Mouse (Mus musculus) liver, embryonic 11.5 days (tissue): ENCODE measurements around the gene Gm960. TPM values are rescaled to one million over a fixed set of nuclear protein-coding genes. Genes with fewer than 3 reads are reported as not detected.

Source experiments
- ATAC-seq: fragments of 200-750 bp; cut with Nextera tagmentation; replicated peaks from 2 replicates; pipeline ENCODE4 v1.8.0; 2017; ENCODE audit warnings: moderate number of reproducible peaks, mild to moderate bottlenecking, moderate TSS enrichment, moderate library complexity; ENCODE audit not compliant: low FRiP score
- DNase-seq: peaks from one replicate; pipeline ENCODE4 v3.0.0-alpha.2; 2017; ENCODE audit warnings: low spot score
- H3K27ac ChIP-seq: fragments of 300-500 bp; sonication (generic); 2 replicates; pipeline ENCODE4 v1.5.1; 2014; ENCODE audit warnings: mild to moderate bottlenecking, low read depth, low read length, control low read depth
- H3K27me3 ChIP-seq: fragments of 300-500 bp; sonication (generic); replicated peaks from 2 replicates; pipeline ENCODE4 v1.6.1; 2014; ENCODE audit warnings: low read length, mixed read lengths; ENCODE audit not compliant: control insufficient read depth, insufficient read depth
- H3K36me3 ChIP-seq: fragments of 300-500 bp; sonication (generic); 2 replicates; pipeline ENCODE4 v1.6.1; 2014; ENCODE audit warnings: mild to moderate bottlenecking, low read length, moderate library complexity, mixed read lengths; ENCODE audit not compliant: control insufficient read depth, insufficient read depth
- H3K4me1 ChIP-seq: fragments of 300-500 bp; sonication (generic); replicated peaks from 2 replicates; pipeline ENCODE4 v1.6.1; 2014; ENCODE audit warnings: low read length, mixed read lengths; ENCODE audit not compliant: control insufficient read depth, insufficient read depth
- H3K4me2 ChIP-seq: fragments of 300-500 bp; sonication (generic); 2 replicates; pipeline ENCODE4 v1.6.1; 2014; ENCODE audit warnings: mild to moderate bottlenecking, control low read depth, moderate library complexity
- H3K4me3 ChIP-seq: fragments of 300-500 bp; sonication (generic); 2 replicates; pipeline ENCODE4 v1.5.1; 2014; ENCODE audit warnings: low read depth, low read length, control low read depth
- H3K9ac ChIP-seq: fragments of 300-500 bp; sonication (generic); 2 replicates; pipeline ENCODE4 v1.6.1; 2014; ENCODE audit warnings: low read depth, low read length, control low read depth
- H3K9me3 ChIP-seq: fragments of 300-500 bp; sonication (generic); 2 replicates; pipeline ENCODE4 v1.6.1; 2016; ENCODE audit warnings: low read length, inconsistent platforms, mixed read lengths; ENCODE audit not compliant: control insufficient read depth
- WGBS: fragments of 180-500 bp; shearing (Covaris S2); extraction: QIAGEN DNeasy Blood & Tissue Kit; methylation state at CpG from one replicate; pipeline ENCODE4 v1.1.7; 2014; 5-methylcytosine and 5-hydroxymethylcytosine counted together
- polyA plus RNA-seq: library from polyadenylated mRNA; unstranded; fragments of >200 nt; fragmentation: Nextera tagmentation; extraction: Ambion mirVana; gene quantifications from 2 replicates; pipeline ENCODE4 v1.2.1, GENCODE M21; 2014

The Gm960 gene
- polyA plus RNA-seq, 1 experiment from 2014 or later = 2.0 TPM

DNA sequence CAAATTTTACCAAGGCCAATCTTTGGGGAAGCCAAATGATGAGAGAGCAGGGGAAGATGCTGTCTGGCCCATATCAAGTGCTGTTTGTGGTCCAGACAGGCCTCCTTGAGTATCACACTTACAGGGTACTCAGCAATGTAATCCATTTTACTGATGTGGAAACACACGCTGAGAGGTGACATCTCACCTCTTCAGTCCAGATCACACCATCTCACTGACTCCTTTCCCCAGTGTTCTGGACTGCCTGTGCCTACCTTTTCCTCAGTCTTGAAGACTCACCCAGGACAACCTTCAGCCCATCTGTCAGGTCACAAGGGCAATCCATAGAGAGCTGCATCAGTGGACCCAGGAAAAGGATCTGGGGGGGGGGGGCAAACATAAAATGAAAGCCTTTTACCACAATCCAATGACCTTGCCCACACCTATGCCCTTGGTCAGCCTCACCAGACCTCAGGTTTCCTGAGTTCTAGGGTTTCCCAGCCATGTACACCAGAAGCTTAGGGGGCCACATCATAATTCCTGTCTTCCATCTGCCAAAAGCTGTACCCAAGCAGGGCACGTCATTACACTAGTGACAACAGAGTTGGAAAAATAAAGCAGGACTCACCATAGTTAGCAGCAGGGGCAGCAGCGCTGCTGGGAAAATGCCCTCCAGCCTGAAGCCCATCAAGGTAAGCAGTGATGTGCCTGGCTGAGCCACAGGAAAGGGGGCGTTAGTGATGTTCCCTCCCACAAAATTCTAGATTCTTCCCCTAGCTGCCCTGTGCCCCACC lies 73.9 kb downstream of the Gm960 start:
- Histone ChIP-seq H3K27ac (peak overlapping the region; percentile 87; the same call in 1 of the 2 replicates), H3K4me1 (peaks cover 17% of the 10 kb centered on the region), H3K9ac (peak overlapping the region; percentile 96), H3K4me2 (peak overlapping the region; percentile 94), H3K36me3 (peaks cover 15% of the 10 kb centered on the region; the same call in 1 of the 2 replicates), H3K4me3 (peak overlapping the region; percentile 81), H3K9me3 (no peaks in the 10 kb centered on the region), H3K27me3 (no peaks in the 10 kb centered on the region)
- 30% methylated on average over 4 of the region's 4 CpGs for WGBS
- no peak for DNase-seq
- no peak; the same call in 1 of the 2 replicates for ATAC-seq

GRCm38 (mm10) chr19:4624006-4624405 lies 74.5 kb downstream of the Gm960 start:
- WGBS = 93% methylated on average over 12 of the region's 12 CpGs
- Histone ChIP-seq H3K27me3 (no peaks in the 10 kb centered on the region), H3K9ac (no peak overlapping the region)

GRCm38 (mm10) chr19:4623419-4623818 lies 75.0 kb downstream of the Gm960 start:
- DNase-seq = no peak
- H3K4me2 ChIP-seq = no peak overlapping the region
- WGBS = 92% methylated on average over 9 of the region's 9 CpGs
- peaks cover 17% of the 10 kb centered on the region for H3K4me1 ChIP-seq
- H3K27me3 ChIP-seq = no peaks in the 10 kb centered on the region
- no peak overlapping the region for H3K9ac ChIP-seq
- H3K36me3 ChIP-seq = peaks cover 15% of the 10 kb centered on the region; the same call in 1 of the 2 replicates
- no peak overlapping the region for H3K4me3 ChIP-seq
- no peak for ATAC-seq
- H3K27ac ChIP-seq = no peak overlapping the region
- H3K9me3 ChIP-seq = no peaks in the 10 kb centered on the region

More at GRCm38 (mm10) chr19:4624006-4624405, 74.5 kb downstream of the Gm960 start:
- ATAC-seq (no peak), DNase-seq (no peak)
- Histone ChIP-seq H3K9me3 (no peaks in the 10 kb centered on the region), H3K4me2 (no peak overlapping the region), H3K36me3 (peaks cover 15% of the 10 kb centered on the region; the same call in 1 of the 2 replicates), H3K4me3 (no peak overlapping the region), H3K4me1 (peaks cover 17% of the 10 kb centered on the region), H3K27ac (no peak overlapping the region)

DNA sequence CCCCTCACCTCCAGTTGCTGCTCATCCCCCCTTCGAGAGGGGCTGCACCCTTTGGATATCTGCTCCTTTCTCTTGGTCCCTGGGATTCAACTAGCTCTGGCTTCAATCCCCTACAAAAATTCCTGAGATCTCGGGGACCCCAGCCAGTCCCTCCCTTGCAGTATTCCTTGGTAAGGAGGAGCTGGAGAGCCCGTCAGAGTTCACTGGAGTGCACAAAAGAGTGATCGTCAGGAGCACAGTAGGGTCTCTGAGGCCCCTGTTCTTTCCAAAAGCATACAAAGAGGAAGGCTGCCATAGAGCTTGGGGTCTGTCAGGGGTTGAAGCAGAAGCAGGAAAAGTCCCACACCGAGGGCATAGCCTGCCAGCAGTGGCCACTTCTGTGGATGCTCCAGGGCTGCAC lies 75.7 kb downstream of the Gm960 start:
- Histone ChIP-seq H3K27me3 (no peaks in the 10 kb centered on the region), H3K9ac (no peak overlapping the region), H3K4me1 (peaks cover 13% of the 10 kb centered on the region), H3K4me3 (no peak overlapping the region), H3K9me3 (no peaks in the 10 kb centered on the region), H3K36me3 (peaks cover 15% of the 10 kb centered on the region; the same call in 1 of the 2 replicates), H3K4me2 (no peak overlapping the region), H3K27ac (no peak overlapping the region)
- no peak for DNase-seq
- no peak for ATAC-seq
- WGBS = 89% methylated on average over 5 of the region's 5 CpGs

- H3K27me3 ChIP-seq = peaks cover 2% of the 10 kb centered on the region; the same call in 1 of the 2 replicates
- H3K27ac ChIP-seq = no peak overlapping the region
- DNase-seq (no peak), ATAC-seq (no peak)
- peaks cover 15% of the 10 kb centered on the region; the same call in 1 of the 2 replicates for H3K36me3 ChIP-seq
- no peak overlapping the region for H3K9ac ChIP-seq
- peaks cover 13% of the 10 kb centered on the region for H3K4me1 ChIP-seq
- no peak overlapping the region for H3K4me3 ChIP-seq
- no peaks in the 10 kb centered on the region for H3K9me3 ChIP-seq
- WGBS = 85% methylated on average over 7 of the region's 7 CpGs
- H3K4me2 ChIP-seq = no peak overlapping the region
These were observed 77.7 kb downstream of the Gm960 start for GRCm38 (mm10) chr19:4620721-4621120.

DNA sequence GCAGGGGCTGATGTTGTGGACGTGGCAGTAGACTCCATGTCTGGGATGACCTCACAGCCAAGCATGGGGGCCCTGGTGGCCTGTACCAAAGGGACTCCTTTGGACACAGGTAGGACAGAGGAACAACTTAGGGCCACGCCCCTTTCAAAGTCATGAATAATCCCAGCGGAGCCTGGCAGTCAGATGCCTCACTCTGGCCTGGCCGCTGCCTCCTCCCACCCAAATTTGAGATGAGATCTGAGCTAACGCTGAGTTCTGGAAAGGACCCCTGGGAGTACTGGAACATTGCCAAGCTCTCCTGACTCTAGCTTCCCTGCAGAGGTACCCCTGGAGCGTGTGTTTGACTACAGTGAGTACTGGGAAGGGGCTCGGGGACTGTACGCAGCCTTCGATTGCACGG lies 79.0 kb downstream of the Gm960 start:
- Histone ChIP-seq H3K9ac (no peak overlapping the region), H3K4me3 (no peak overlapping the region), H3K36me3 (peaks cover 15% of the 10 kb centered on the region; the same call in 1 of the 2 replicates), H3K27me3 (peaks cover 11% of the 10 kb centered on the region), H3K4me1 (peaks cover 9% of the 10 kb centered on the region), H3K9me3 (no peaks in the 10 kb centered on the region), H3K27ac (no peak overlapping the region), H3K4me2 (no peak overlapping the region)
- ATAC-seq = no peak
- no peak for DNase-seq
- WGBS = 79% methylated on average over 10 of the region's 10 CpGs

DNA sequence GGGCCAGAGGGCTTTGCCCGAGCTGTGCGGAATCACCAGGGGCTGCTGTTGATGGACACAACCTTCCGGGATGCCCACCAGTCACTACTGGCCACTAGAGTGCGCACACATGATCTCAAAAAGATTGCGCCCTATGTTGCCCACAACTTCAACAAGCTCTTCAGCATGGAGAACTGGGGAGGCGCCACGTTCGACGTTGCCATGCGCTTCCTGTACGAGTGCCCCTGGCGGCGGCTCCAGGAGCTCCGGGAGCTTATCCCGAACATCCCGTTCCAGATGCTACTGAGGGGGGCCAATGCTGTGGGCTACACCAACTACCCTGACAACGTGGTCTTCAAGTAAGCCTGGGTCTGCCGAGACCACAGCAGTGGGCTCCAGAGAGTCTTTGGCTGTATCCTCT lies 80.3 kb downstream of the Gm960 start:
- Histone ChIP-seq H3K4me2 (no peak overlapping the region), H3K36me3 (peaks cover 15% of the 10 kb centered on the region; the same call in 1 of the 2 replicates), H3K9ac (no peak overlapping the region), H3K27me3 (peaks cover 18% of the 10 kb centered on the region), H3K4me3 (no peak overlapping the region), H3K4me1 (peaks cover 7% of the 10 kb centered on the region), H3K27ac (no peak overlapping the region), H3K9me3 (no peaks in the 10 kb centered on the region)
- no peak for ATAC-seq
- WGBS = 30% methylated on average over 18 of the region's 18 CpGs
- DNase-seq = no peak

GRCm38 (mm10) chr19:4616546-4616945 lies 81.9 kb downstream of the Gm960 start:
- Histone ChIP-seq H3K4me1 (peaks cover 7% of the 10 kb centered on the region), H3K4me2 (no peak overlapping the region), H3K36me3 (peaks cover 2% of the 10 kb centered on the region), H3K4me3 (no peak overlapping the region), H3K9me3 (no peaks in the 10 kb centered on the region), H3K9ac (no peak overlapping the region), H3K27ac (no peak overlapping the region), H3K27me3 (peaks cover 18% of the 10 kb centered on the region)
- WGBS = 34% methylated on average over 4 of the region's 4 CpGs
- DNase-seq = no peak
- no peak for ATAC-seq
